Mouse (Mus musculus) 3T3-L1 (cell line): ENCODE measurements at regions not wholly inside any gene's neighbourhood (a gene's known extent, or its start where the extent isn't known, plus 50 kb on each side); places are given as distances from the start of the nearest gene placed in this dataset.

Experiments
- DNase-seq: peaks from one replicate; pipeline ENCODE4 v3.0.0-alpha.2; 2015; ENCODE audit warnings: low read depth, low spot score

GRCm38 (mm10) chr13:107093683-107094082, 71.8 kb upstream of the Kif2a start:
- DNase-seq, result peak; percentile 27

DNA sequence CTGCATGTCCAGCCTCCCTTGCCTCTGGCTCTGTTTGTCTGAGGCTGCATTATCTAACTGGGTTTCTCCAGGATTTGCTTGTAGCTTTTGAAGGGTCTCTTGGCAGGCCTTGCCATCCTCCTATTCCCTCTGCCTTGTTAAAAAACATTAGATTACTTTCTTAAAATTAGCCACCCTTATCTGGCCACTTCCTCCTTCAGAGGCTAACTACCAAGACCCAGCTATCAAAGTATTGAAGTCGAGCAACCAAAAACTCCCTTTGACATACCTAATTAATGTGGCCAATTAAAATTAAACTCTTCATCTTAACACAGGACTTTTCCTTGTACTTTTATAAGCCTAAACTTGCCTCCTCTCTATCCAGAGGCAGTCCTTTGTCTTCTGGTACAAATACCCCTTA, 66.3 kb upstream of the Kif2a start:
- no peak for DNase-seq

- DNase-seq, result no peak
Observed at GRCm38 (mm10) chr13:107087355-107087754, 65.4 kb upstream of the Kif2a start.

DNA sequence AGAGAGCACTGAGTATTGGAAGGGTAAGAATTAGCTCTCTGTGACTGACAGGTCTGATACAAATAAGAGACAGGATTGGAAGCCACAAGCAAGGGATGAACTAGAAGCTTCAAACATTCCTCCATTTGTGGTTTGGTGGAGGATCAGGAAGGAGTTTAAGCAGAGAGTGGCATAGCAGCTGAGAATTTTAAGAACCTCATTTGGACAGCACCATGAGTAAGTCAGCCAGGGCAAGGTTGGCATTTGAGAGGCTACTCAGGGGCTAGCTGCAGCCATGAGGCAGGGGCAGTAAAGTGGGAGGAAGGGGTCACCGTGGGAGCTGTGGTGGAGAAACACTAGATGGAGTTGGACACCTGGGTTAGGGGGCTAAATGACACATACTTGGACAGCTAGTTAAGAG, 56.2 kb upstream of the Kif2a start:
- DNase-seq, result no peak

- no peak for DNase-seq
Observed at GRCm38 (mm10) chr13:107074917-107075316, 53.0 kb upstream of the Kif2a start.

DNA sequence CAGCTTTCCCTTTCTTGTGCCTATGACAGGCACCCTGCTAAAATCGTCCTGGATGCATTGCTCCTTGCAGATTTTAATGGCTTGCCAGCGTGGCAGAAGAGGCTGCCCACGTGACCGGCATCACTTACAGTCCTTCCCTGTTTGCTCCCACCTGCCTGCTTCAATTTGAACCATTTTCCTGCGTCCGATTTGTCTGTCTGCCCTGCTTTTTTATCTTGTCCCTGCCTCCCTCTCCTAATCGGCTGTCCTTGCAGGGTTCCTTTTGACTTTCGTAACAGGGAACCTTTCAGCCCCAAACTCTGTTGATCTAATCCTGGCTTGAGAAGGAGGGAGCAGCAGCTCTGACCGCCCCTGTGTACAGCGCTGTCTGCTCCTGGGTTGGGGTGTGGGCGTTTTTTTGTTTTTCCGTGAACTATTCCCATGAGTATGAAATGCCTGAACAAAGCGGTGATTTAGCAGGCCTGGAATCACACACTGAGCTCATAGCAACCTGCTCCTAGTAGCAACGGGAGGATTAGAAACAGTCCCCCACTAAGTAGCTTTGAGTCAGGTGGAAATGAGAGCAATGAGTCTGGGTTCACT, 51.2 kb upstream of the Kif2a start:
- DNase-seq, result no peak

DNA sequence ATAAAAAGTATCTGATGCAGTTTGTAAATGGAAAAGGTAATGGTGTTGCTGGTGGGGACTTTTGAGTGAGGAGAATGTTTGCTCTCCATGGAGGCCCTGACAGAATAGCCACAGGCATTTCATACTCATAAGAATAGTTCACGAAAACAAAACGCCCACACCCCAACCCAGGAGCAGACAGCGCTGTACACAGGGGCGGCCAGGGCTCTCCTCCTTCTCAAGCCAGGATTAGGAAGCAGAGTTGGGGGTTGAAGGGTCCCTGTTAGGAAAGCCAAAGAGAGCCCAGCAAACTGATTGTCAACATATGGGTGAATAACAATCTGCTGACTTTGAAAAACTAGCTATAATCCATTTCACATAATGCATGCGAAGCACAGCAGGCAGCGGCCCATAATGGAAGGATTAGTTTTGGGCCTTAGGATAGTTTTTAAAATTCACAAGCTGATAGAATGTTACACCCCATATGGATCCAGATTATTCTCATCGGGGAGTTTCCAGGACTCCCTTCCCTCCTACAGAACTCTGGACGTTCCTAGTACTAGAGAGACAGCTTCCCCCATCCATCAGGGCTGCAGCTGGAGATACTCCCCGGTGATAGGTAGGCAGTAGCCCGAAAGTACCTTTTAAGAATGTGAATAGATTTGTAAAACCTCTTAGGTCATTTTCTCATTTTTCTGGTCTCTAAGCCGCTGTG, 50.6 kb upstream of the Kif2a start:
- no peak for DNase-seq
